Mouse (Mus musculus): ENCODE results near the gene Tas2r144.

DNA sequence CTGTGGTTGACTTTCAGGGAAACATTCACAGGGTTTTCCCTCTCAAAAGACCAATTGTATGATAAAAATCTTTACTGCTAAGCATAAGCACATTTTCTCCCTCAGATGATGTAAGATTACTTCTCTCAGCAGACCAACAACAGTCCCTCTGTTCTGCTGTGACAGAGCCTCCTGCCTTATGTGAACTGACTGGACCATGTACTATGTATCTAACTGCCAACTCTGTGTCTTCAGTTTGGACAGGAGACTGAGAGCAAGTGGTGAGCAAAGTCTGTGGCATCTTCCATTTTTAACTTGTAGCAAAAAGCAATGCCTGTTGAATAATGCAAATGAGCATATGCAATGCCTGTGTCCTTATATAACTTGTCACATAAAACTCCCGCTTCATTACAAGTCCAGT, 15.6 kb upstream of the Tas2r144 start:
- TF ChIP-seq CTCF (IDR thresholded peaks at IDR 0.05; ENCODE audit: low read depth, low read length) (no peak), GATA2 (IDR thresholded peaks at IDR 0.05; ENCODE audit: borderline replicate concordance, low read depth, low read length) (no peak), POLR2AphosphoS5 (IDR thresholded peaks at IDR 0.05; ENCODE audit: insufficient replicate concordance, low read depth, low read length) (no peak), GATA1 (IDR thresholded peaks at IDR 0.05; ENCODE audit: borderline replicate concordance, low read length) (no peak), TAL1 (conservative IDR thresholded peaks at IDR 0.05; ENCODE audit: low read depth, low read length) (no peak)

All from G1E (cell line).